Mouse (Mus musculus): ENCODE measurements around the gene Olfr262. TPM values are rescaled to one million over a fixed set of nuclear protein-coding genes. Genes with fewer than 3 reads are reported as not detected.
"Not testable (repeated sequence)": the region's sequence is repeated elsewhere in the genome, so short reads cannot be mapped to it uniquely, and the experiment has no call there.

Olfr262 gene
- not detected for total RNA-seq (2022)

DNA sequence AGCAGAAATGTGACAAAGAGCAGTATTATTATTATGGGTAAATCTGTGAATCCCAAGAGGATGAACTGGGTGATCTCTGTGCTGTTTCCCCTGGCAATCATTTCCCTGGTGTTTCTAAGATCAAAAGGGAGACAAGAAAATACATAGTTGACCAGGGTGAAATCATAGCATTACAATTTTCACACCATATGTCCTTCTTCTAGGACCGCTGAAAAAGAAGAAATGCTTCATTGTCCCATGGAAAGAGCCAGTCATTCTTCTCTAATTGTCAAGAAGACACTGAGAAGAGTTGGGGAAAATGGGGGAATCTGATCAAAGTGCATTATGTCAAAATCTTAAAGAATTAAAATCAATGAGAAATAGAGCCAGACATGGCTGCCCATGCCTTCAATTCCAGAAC lies at the start of gene Olfr262:
Gene Olfr262 (minus strand): TSS at position 101 of the 400 bp plus-strand sequence.
- no peak for DNase-seq (ENCODE audit: low spot score in 2 of 2)

GRCm38 (mm10) chr19:12279554-12279953 lies 38.1 kb upstream of the Olfr262 start, which contains the start of gene Olfr1434:
Olfr1434 (plus strand) TSS chr19:12279854.
- no peak for DNase-seq (ENCODE audit: low spot score in 2 of 2)

GRCm38 (mm10) chr19:12260732-12261131 lies 19.3 kb upstream of the Olfr262 start, which contains the start of gene Olfr235:
Olfr235 (plus strand) TSS chr19:12261032.
- no peak for DNase-seq (ENCODE audit: low spot score in 2 of 2)

DNA sequence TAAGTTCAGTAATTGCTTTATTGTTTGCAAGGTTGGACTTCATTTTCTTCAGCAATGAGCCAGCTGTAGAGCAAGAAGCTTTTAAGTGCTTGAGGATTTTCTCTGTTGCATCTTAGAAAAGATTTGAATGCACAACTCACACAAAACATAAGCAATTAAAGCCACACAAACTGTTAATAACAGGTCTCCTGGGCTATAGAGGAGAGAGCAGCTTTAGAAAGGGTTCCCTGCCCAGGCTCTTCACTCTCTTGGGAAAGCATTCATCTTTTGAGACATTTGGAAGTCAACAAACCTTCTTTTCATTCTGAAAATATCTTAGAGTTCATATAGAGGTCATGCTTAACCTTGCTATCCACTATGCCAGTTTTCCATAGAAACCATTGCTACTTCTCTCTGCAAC lies 9.0 kb downstream of the Olfr262 start, which contains the start of gene Olfr1432:
Gene Olfr1432 (minus strand): TSS at position 101 of the 400 bp plus-strand sequence.
- not testable (repeated sequence) for DNase-seq (ENCODE audit: low spot score in 2 of 2)

DNA sequence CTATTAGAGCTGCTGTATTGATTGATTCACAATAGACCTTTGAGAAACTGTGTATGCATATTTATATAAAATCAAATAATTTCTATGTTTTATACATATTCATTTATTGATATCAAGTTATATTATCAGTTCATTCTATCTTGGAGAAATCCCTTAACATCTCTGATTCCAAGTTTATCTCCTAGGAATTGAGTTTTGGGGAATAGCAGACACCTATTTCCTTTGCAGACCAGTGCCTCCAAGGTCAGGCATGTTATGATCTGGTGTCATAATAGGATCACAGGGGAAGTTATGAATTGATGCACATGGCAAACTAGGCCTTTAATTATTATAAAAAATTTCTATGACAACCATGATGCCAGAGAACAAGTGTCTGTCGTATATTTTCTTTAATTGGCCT lies 41.1 kb downstream of the Olfr262 start, which contains the start of gene Olfr1431:
Gene Olfr1431 (plus strand): TSS at position 301 of the 400 bp plus-strand sequence.
- no peak for DNase-seq (ENCODE audit: low spot score in 2 of 2)

DNA sequence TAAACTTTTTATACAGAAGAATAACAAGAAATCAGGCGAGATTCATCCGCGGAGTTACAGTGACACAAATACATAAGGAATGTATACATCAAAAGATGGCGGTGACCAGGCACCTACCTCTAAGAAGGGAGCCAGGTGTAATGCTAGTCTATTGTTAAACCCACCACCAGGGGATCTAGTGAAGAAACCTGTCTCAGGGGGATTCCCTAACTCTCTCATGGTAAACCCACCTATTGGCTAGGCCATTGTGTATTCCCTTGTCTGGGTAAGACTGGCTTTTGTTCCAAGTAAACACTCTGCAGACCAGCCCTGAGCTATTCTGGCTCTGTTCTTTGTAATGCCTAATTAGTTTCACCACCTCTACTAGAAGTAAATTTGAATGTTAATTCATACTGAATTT lies 42.4 kb downstream of the Olfr262 start:
- not testable (repeated sequence) for DNase-seq (ENCODE audit: low spot score in 2 of 2)

Other genes with a start within 250 kb of the Olfr262 start
- not detected for gene Olfr1423, start 200.3 kb downstream of the Olfr262 start, total RNA-seq (2022)
- not detected for gene Olfr1424, start 179.0 kb downstream of the Olfr262 start, total RNA-seq (2022)
- not detected for gene Olfr1425, start 163.9 kb downstream of the Olfr262 start, total RNA-seq (2022)
- not detected for gene Olfr1426, start 149.6 kb downstream of the Olfr262 start, total RNA-seq (2022)
- not detected for gene Olfr1427, start 138.3 kb downstream of the Olfr262 start, total RNA-seq (2022)
- not detected for gene Olfr1428, start 125.8 kb downstream of the Olfr262 start, total RNA-seq (2022)
- gene Olfr76, start 118.5 kb downstream of the Olfr262 start, total RNA-seq (2022) = not detected
- gene Olfr1555-ps1, start 71.5 kb downstream of the Olfr262 start, total RNA-seq (2022) = not detected
- not detected for gene Olfr1431, start 41.0 kb downstream of the Olfr262 start, total RNA-seq (2022)
- gene Olfr1432, start 9.1 kb downstream of the Olfr262 start, total RNA-seq (2022) = not detected
- gene Olfr235, start 19.4 kb upstream of the Olfr262 start, total RNA-seq (2022) = not detected
- not detected for gene Olfr1434, start 38.2 kb upstream of the Olfr262 start, total RNA-seq (2022)
- gene Olfr1436, start 57.5 kb upstream of the Olfr262 start, total RNA-seq (2022) = not detected
- gene Olfr1437, start 83.4 kb upstream of the Olfr262 start, total RNA-seq (2022) = not detected
- not detected for gene Olfr1438-ps1, start 94.3 kb upstream of the Olfr262 start, total RNA-seq (2022)
- not detected for gene Olfr1440, start 145.6 kb upstream of the Olfr262 start, total RNA-seq (2022)
- gene Olfr1441, start 175.8 kb upstream of the Olfr262 start, total RNA-seq (2022) = not detected
- gene Pfpl, start 186.2 kb upstream of the Olfr262 start, total RNA-seq (2022) = not detected
- gene Mpeg1, start 219.1 kb upstream of the Olfr262 start, total RNA-seq (2022) = 1 to 10 TPM in 2 of 4 experiments, under 1 TPM in 2; 0.53 to 1.4 (median 0.91) TPM

Data from gastrocnemius, adult 8-10 months (tissue).